Mouse (Mus musculus) C2C12 (cell line): Measurements from ENCODE around the gene Vipr1.

Experiments used
- CTCF ChIP-seq: IDR thresholded peaks from one replicate; pipeline ENCODE4 v1.5.1; 2011; ENCODE audit not compliant: control insufficient read depth, insufficient read depth, insufficient read length
- FOSL1 ChIP-seq: IDR thresholded peaks from one replicate; pipeline ENCODE4 v1.8.0; 2011; ENCODE audit warnings: mild to moderate bottlenecking, low read length; ENCODE audit not compliant: poor library complexity, insufficient read depth, severe bottlenecking
- MAX ChIP-seq: IDR thresholded peaks from one replicate; pipeline ENCODE4 v1.6.1; 2011; ENCODE audit warnings: mild to moderate bottlenecking, control low read depth
- MYOD1 ChIP-seq: IDR thresholded peaks from one replicate; pipeline ENCODE4 v1.6.1; 2011; ENCODE audit warnings: low read depth; ENCODE audit not compliant: control insufficient read depth, insufficient read length
- MYOG ChIP-seq: IDR thresholded peaks from one replicate; pipeline ENCODE4 v1.6.1; 2011; ENCODE audit not compliant: control insufficient read depth, insufficient read length; ENCODE audit errors: extremely low read depth
- USF1 ChIP-seq: IDR thresholded peaks from one replicate; pipeline ENCODE4 v1.6.1; 2011; ENCODE audit warnings: low read depth, mild to moderate bottlenecking, control low read depth, moderate library complexity

DNA sequence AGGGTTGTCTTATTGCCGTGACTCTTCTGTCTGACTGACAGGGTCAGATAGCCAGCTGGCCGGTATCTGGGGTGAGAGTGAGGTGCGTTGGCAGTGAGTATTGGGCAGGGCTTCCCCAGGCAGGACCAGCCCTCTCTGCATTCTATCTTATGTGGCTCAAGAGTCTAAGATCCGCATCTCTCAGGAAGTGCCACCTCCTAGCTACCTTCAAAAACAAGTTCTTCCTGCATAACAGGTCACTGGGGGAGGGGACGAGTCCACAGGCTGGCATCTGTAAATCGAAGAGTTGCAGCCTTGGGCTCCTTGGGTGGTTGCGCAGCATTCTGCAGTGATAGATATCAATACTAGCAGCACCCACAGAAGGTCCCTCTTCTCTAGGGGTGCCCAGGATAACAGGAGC lies 4.5 kb downstream of the Vipr1 start:
- no peak for TF ChIP-seq MAX
- TF ChIP-seq MYOG = no peak
- no peak for TF ChIP-seq CTCF
- TF ChIP-seq USF1 = no peak
- TF ChIP-seq MYOD1 = no peak
- no peak for TF ChIP-seq FOSL1
